Mouse (Mus musculus): ENCODE results near the gene Ptgis. TPM values are rescaled to one million over a fixed set of nuclear protein-coding genes. Genes with fewer than 3 reads are reported as not detected.

The Ptgis gene
- total and polyA plus RNA-seq, 2 experiments, result 1.0 to 3.1 TPM

- TF ChIP-seq CTCF (IDR thresholded peaks at IDR 0.05; ENCODE audit: low read depth, low read length) (no peak), POLR2A (IDR thresholded peaks at IDR 0.05; ENCODE audit: extremely low read depth, insufficient read depth, low read length) (no peak)
- 87% methylated on average over 14 of the region's 14 CpGs for WGBS
- Histone ChIP-seq H3K27ac (replicated peaks; ENCODE audit: insufficient read depth, low read depth, low read length) (no peak overlapping the region), H3K79me2 (ENCODE audit: control insufficient read depth, insufficient read depth, low read length) (no peaks in the 10 kb centered on the region), H3K4me3 (ENCODE audit: insufficient read depth, low read depth, low read length) (no peak overlapping the region), H3K4me1 (ENCODE audit: control insufficient read depth, insufficient read depth, low read length) (no peaks in the 10 kb centered on the region), H3K9ac (ENCODE audit: low read depth, low read length) (no peak overlapping the region), H3K27me3 (ENCODE audit: control insufficient read depth, insufficient read depth, low read length) (no peaks in the 10 kb centered on the region), H3K36me3 (ENCODE audit: control insufficient read depth, insufficient read depth, low read length) (no peaks in the 10 kb centered on the region)
- no peak for DNase-seq (ENCODE audit: extremely low read depth, low read depth, low spot score)
Observed at GRCm38 (mm10) chr2:167181662-167182389, 58.6 kb downstream of the Ptgis start.

GRCm38 (mm10) chr2:167181096-167181495, 59.3 kb downstream of the Ptgis start:
- H3K4me1 ChIP-seq (ENCODE audit: control insufficient read depth, insufficient read depth, low read length), result no peaks in the 10 kb centered on the region
- H3K4me3 ChIP-seq (ENCODE audit: insufficient read depth, low read depth, low read length), result no peak overlapping the region
- TF ChIP-seq CTCF (IDR thresholded peaks at IDR 0.05; ENCODE audit: low read depth, low read length), result no peak
- no peak for TF ChIP-seq POLR2A (IDR thresholded peaks at IDR 0.05; ENCODE audit: extremely low read depth, insufficient read depth, low read length)
- no peaks in the 10 kb centered on the region for H3K79me2 ChIP-seq (ENCODE audit: control insufficient read depth, insufficient read depth, low read length)
- H3K36me3 ChIP-seq (ENCODE audit: control insufficient read depth, insufficient read depth, low read length), result no peaks in the 10 kb centered on the region
- H3K27ac ChIP-seq (replicated peaks; ENCODE audit: insufficient read depth, low read depth, low read length), result no peak overlapping the region
- no peaks in the 10 kb centered on the region for H3K27me3 ChIP-seq (ENCODE audit: control insufficient read depth, insufficient read depth, low read length)
- WGBS, result 87% methylated on average over 8 of the region's 8 CpGs
- no peak overlapping the region for H3K9ac ChIP-seq (ENCODE audit: low read depth, low read length)
- no peak for DNase-seq (ENCODE audit: extremely low read depth, low read depth, low spot score)

- Histone ChIP-seq H3K27me3 (ENCODE audit: control insufficient read depth, insufficient read depth, low read length) (no peaks in the 10 kb centered on the region), H3K9ac (ENCODE audit: low read depth, low read length) (no peak overlapping the region), H3K4me1 (ENCODE audit: control insufficient read depth, insufficient read depth, low read length) (no peaks in the 10 kb centered on the region), H3K27ac (replicated peaks; ENCODE audit: insufficient read depth, low read depth, low read length) (no peak overlapping the region), H3K4me3 (ENCODE audit: insufficient read depth, low read depth, low read length) (no peak overlapping the region), H3K79me2 (ENCODE audit: control insufficient read depth, insufficient read depth, low read length) (no peaks in the 10 kb centered on the region), H3K36me3 (ENCODE audit: control insufficient read depth, insufficient read depth, low read length) (no peaks in the 10 kb centered on the region)
- TF ChIP-seq POLR2A (IDR thresholded peaks at IDR 0.05; ENCODE audit: extremely low read depth, insufficient read depth, low read length), result no peak
- no peak for TF ChIP-seq CTCF (IDR thresholded peaks at IDR 0.05; ENCODE audit: low read depth, low read length)
- 83% methylated on average over 10 of the region's 10 CpGs for WGBS
- DNase-seq (ENCODE audit: extremely low read depth, low read depth, low spot score), result no peak
Observed at GRCm38 (mm10) chr2:167179301-167179700, 61.1 kb downstream of the Ptgis start.

GRCm38 (mm10) chr2:167177231-167177641, 63.2 kb downstream of the Ptgis start:
- H3K4me3 ChIP-seq (ENCODE audit: insufficient read depth, low read depth, low read length), result no peak overlapping the region
- TF ChIP-seq CTCF (IDR thresholded peaks at IDR 0.05; ENCODE audit: low read depth, low read length), result no peak
- TF ChIP-seq POLR2A (IDR thresholded peaks at IDR 0.05; ENCODE audit: extremely low read depth, insufficient read depth, low read length), result no peak
- no peaks in the 10 kb centered on the region for H3K27me3 ChIP-seq (ENCODE audit: control insufficient read depth, insufficient read depth, low read length)
- no peak for DNase-seq (ENCODE audit: extremely low read depth, low read depth, low spot score)
- no peak overlapping the region for H3K27ac ChIP-seq (replicated peaks; ENCODE audit: insufficient read depth, low read depth, low read length)
- H3K36me3 ChIP-seq (ENCODE audit: control insufficient read depth, insufficient read depth, low read length), result no peaks in the 10 kb centered on the region
- no peak overlapping the region for H3K9ac ChIP-seq (ENCODE audit: low read depth, low read length)
- 71% methylated on average over 10 of the region's 10 CpGs for WGBS
- H3K79me2 ChIP-seq (ENCODE audit: control insufficient read depth, insufficient read depth, low read length), result no peaks in the 10 kb centered on the region
- H3K4me1 ChIP-seq (ENCODE audit: control insufficient read depth, insufficient read depth, low read length), result peaks cover 3% of the 10 kb centered on the region; the same call in 1 of the 2 replicates

GRCm38 (mm10) chr2:167175284-167175683, 65.1 kb downstream of the Ptgis start:
- Histone ChIP-seq H3K36me3 (ENCODE audit: control insufficient read depth, insufficient read depth, low read length) (no peaks in the 10 kb centered on the region), H3K4me1 (ENCODE audit: control insufficient read depth, insufficient read depth, low read length) (peaks cover 3% of the 10 kb centered on the region; the same call in 1 of the 2 replicates), H3K27ac (replicated peaks; ENCODE audit: insufficient read depth, low read depth, low read length) (peak overlapping the region; percentile 15; the same call in 1 of the 2 replicates), H3K27me3 (ENCODE audit: control insufficient read depth, insufficient read depth, low read length) (no peaks in the 10 kb centered on the region), H3K79me2 (ENCODE audit: control insufficient read depth, insufficient read depth, low read length) (no peaks in the 10 kb centered on the region), H3K9ac (ENCODE audit: low read depth, low read length) (no peak overlapping the region), H3K4me3 (ENCODE audit: insufficient read depth, low read depth, low read length) (no peak overlapping the region)
- 78% methylated on average over 6 of the region's 6 CpGs for WGBS
- DNase-seq (ENCODE audit: extremely low read depth, low read depth, low spot score), result no peak
- no peak for TF ChIP-seq CTCF (IDR thresholded peaks at IDR 0.05; ENCODE audit: low read depth, low read length)
